Mouse (Mus musculus) testis, adult 2 months (tissue): ENCODE measurements at regions not wholly inside any gene's neighbourhood (a gene's known extent, or its start where the extent isn't known, plus 50 kb on each side); places are given as distances from the start of the nearest gene placed in this dataset.

Experiments
- CTCF ChIP-seq: fragments of 200-500 bp; IDR thresholded peaks from 2 replicates; pipeline ENCODE4 v1.5.1; 2012; ENCODE audit warnings: low read depth, mild to moderate bottlenecking, inconsistent platforms, low read length, moderate library complexity; ENCODE audit not compliant: control insufficient read depth, insufficient read depth, insufficient replicate concordance
- POLR2A ChIP-seq: fragments of 200-500 bp; IDR thresholded peaks from 2 replicates; pipeline ENCODE4 v1.6.1; 2012; ENCODE audit warnings: low read depth, mild to moderate bottlenecking, inconsistent platforms, low read length, moderate library complexity; ENCODE audit not compliant: control insufficient read depth

- TF ChIP-seq CTCF (no peak), POLR2A (no peak)
These were observed 659.2 kb upstream of the Stxbp6 start for GRCm38 (mm10) chr12:45733661-45734060.
